Mouse (Mus musculus): Measurements from ENCODE around the gene Dusp28. TPM values are rescaled to one million over a fixed set of nuclear protein-coding genes. Genes with fewer than 3 reads are reported as not detected.

Gene Dusp28
- total and polyA plus RNA-seq, 3 experiments = 3.6 to 4.6 (median 3.6) TPM

DNA sequence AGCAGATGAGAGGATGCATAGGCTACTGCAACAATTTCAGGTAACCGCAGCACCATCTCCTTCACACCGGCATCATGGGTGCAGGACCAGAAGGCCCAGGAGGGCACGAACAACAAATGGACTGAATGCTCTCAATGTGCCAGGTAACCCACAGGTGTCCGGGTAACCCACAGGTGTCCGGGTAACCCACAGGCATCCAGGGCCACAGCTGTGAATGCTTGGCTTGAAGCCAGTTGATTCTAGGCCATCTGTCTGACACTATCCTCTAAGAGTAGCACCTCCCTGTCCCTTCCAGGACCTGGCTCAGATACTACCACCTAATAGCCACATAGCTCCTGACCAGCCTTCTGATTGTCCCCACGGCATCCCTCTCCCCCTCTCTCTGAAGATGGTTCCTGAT lies 24.8 kb upstream of the Dusp28 start:
- Histone ChIP-seq H3K9ac (ENCODE audit: insufficient read depth, low read depth) (no peak overlapping the region), H3K4me3 (replicated peaks in 1 of 3; ENCODE audit: low read depth in 2 of 3, low read length in 2 of 3, poor library complexity in 1 of 3) (no peak overlapping the region), H3K4me2 (ENCODE audit: insufficient read depth, low read depth, poor library complexity, severe bottlenecking) (no peak overlapping the region), H3K27ac (ENCODE audit: insufficient read depth, low read depth) (no peak overlapping the region), H3K79me2 (replicated peaks; ENCODE audit: control insufficient read depth, extremely low read depth, insufficient read depth, poor library complexity, severe bottlenecking) (no peaks in the 10 kb centered on the region), H3K9me3 (replicated peaks; ENCODE audit: low read length) (no peaks in the 10 kb centered on the region), H3K27me3 (replicated peaks) (peaks cover 96% of the 10 kb centered on the region), H3K4me1 (ENCODE audit: control insufficient read depth in 1 of 2, insufficient read depth in 2 of 2) (no peaks in the 10 kb centered on the region; a peak in 1 of 4 replicates), H3K36me3 (replicated peaks in 1 of 2; ENCODE audit: control insufficient read depth in 1 of 2, insufficient read depth in 1 of 2, low read length in 1 of 2) (no peaks in the 10 kb centered on the region)
- DNase-seq (ENCODE audit: extremely low read depth) = no peak
- dilution Hi-C loops (cut with MboI; ENCODE audit: extremely low pct_ligation_motif_present, extremely low pct_unique_long_range_greater_than_20kb, low sequenced_read_pairs) (no loop called here), in situ Hi-C loops (cut with MboI; ENCODE audit: low pct_ligation_motif_present, low pct_unique_long_range_greater_than_20kb, low sequenced_read_pairs) (no loop called here)
- TF ChIP-seq ZC3H11A (IDR thresholded peaks at IDR 0.05; ENCODE audit: low read depth, low read length) (no peak), USF2 (conservative IDR thresholded peaks at IDR 0.05; ENCODE audit: low read depth, low read length) (no peak), SIN3A (IDR thresholded peaks at IDR 0.05; ENCODE audit: low read length) (no peak), BHLHE40 (IDR thresholded peaks at IDR 0.05; ENCODE audit: low read depth, low read length) (no peak), MAZ (IDR thresholded peaks at IDR 0.05; ENCODE audit: low read depth, low read length) (no peak), NRF1 (IDR thresholded peaks at IDR 0.05; ENCODE audit: low read depth, low read length) (no peak)

DNA sequence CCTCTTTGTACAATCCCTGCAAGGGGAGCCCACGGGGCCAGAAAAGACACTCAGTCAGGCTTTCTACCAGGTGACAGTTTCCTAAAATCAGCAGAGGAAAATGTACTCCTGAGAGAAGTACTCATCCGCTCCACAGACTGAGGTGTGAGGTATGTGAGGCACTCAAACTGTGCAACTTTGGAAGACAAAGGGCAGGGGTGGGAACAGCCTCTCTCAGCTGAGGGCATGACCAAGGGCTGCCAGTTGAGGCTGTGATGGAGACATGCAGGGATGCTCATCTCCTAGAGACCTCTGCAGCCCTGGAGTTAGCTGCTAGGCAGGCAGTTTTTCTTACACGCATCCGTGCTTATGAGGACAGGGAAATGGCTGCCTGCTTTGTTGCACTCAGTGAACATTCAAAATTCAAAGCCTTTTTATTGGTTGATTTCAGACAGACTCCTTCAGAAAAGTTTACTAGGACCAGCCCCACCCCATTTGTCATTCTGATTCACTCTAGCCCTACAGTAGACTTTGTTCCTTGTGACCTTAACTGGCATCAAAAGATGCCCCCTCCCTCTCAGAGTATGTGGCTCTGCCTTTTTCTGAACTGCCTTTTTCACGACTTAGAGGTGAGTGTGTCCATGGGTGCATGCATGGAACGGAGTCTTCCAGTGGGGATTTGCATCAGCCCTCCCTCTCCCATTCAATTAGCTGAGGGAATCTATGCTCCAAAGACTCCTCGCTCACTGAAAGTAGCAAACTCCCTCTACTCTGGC lies 17.7 kb upstream of the Dusp28 start:
- no peaks in the 10 kb centered on the region for H3K9me3 ChIP-seq (replicated peaks; ENCODE audit: low read length)
- no peak for DNase-seq (ENCODE audit: extremely low read depth)
- H3K4me3 ChIP-seq (replicated peaks in 1 of 3; ENCODE audit: low read depth in 2 of 3, low read length in 2 of 3, poor library complexity in 1 of 3) = no peak overlapping the region
- H3K79me2 ChIP-seq (replicated peaks; ENCODE audit: control insufficient read depth, extremely low read depth, insufficient read depth, poor library complexity, severe bottlenecking) = no peaks in the 10 kb centered on the region
- TF ChIP-seq RCOR1 (conservative IDR thresholded peaks at IDR 0.05; ENCODE audit: low read depth, low read length) (no peak), MAX (IDR thresholded peaks at IDR 0.05; ENCODE audit: low read length) (no peak), NELFE (IDR thresholded peaks at IDR 0.05; ENCODE audit: low read depth, low read length) (no peak), ZC3H11A (IDR thresholded peaks at IDR 0.05; ENCODE audit: low read depth, low read length) (no peak), JUND (conservative IDR thresholded peaks at IDR 0.05; ENCODE audit: low read depth, low read length) (no peak), CTCF (conservative IDR thresholded peaks at IDR 0.05 in 1 of 2, IDR thresholded peaks at IDR 0.05 in 1 of 2; ENCODE audit: low read depth in 2 of 2, low read length in 2 of 2) (no peak), CHD1 (IDR thresholded peaks at IDR 0.05; ENCODE audit: low read depth, low read length) (no peak)
- no peaks in the 10 kb centered on the region for H3K36me3 ChIP-seq (replicated peaks in 1 of 2; ENCODE audit: control insufficient read depth in 1 of 2, insufficient read depth in 1 of 2, low read length in 1 of 2)
- in situ Hi-C loops (cut with MboI; ENCODE audit: low pct_ligation_motif_present, low pct_unique_long_range_greater_than_20kb, low sequenced_read_pairs) (no loop called here), dilution Hi-C loops (cut with MboI; ENCODE audit: extremely low pct_ligation_motif_present, extremely low pct_unique_long_range_greater_than_20kb, low sequenced_read_pairs) (no loop called here)
- H3K9ac ChIP-seq (ENCODE audit: insufficient read depth, low read depth) = no peak overlapping the region
- H3K27me3 ChIP-seq (replicated peaks) = peaks cover 73% of the 10 kb centered on the region
- H3K27ac ChIP-seq (ENCODE audit: insufficient read depth, low read depth) = no peak overlapping the region
- H3K4me1 ChIP-seq (ENCODE audit: control insufficient read depth in 1 of 2, insufficient read depth in 2 of 2) = no peaks in the 10 kb centered on the region; a peak in 1 of 4 replicates
- no peak overlapping the region for H3K4me2 ChIP-seq (ENCODE audit: insufficient read depth, low read depth, poor library complexity, severe bottlenecking)

DNA sequence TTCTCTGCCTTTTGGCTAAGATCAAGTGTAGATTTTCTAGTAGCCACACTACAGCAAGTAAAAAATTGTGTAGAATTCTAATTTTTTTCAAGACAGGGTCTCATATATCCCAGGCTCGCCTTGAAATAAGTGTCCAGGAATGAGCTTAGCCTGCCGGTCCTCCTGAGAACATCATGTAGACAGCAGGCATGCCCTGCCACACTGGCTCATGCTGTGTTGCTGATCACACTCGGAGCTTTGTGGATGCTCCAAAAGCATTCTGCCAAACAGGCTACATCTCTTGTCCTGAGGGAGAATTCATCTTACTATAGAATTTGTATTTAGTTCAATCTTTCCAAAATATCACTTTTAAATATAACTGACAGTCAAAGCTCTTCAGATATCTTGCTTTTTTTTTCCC lies 14.0 kb upstream of the Dusp28 start:
- Histone ChIP-seq H3K4me1 (ENCODE audit: control insufficient read depth in 1 of 2, insufficient read depth in 2 of 2) (no peaks in the 10 kb centered on the region), H3K27ac (ENCODE audit: insufficient read depth, low read depth) (no peak overlapping the region), H3K36me3 (replicated peaks in 1 of 2; ENCODE audit: control insufficient read depth in 1 of 2, insufficient read depth in 1 of 2, low read length in 1 of 2) (no peaks in the 10 kb centered on the region), H3K79me2 (replicated peaks; ENCODE audit: control insufficient read depth, extremely low read depth, insufficient read depth, poor library complexity, severe bottlenecking) (no peaks in the 10 kb centered on the region), H3K9me3 (replicated peaks; ENCODE audit: low read length) (no peaks in the 10 kb centered on the region), H3K4me2 (ENCODE audit: insufficient read depth, low read depth, poor library complexity, severe bottlenecking) (no peak overlapping the region), H3K27me3 (replicated peaks) (peaks cover 65% of the 10 kb centered on the region), H3K4me3 (replicated peaks in 1 of 3; ENCODE audit: low read depth in 2 of 3, low read length in 2 of 3, poor library complexity in 1 of 3) (no peak overlapping the region), H3K9ac (ENCODE audit: insufficient read depth, low read depth) (no peak overlapping the region)
- in situ Hi-C loops (cut with MboI; ENCODE audit: low pct_ligation_motif_present, low pct_unique_long_range_greater_than_20kb, low sequenced_read_pairs) (no loop called here), dilution Hi-C loops (cut with MboI; ENCODE audit: extremely low pct_ligation_motif_present, extremely low pct_unique_long_range_greater_than_20kb, low sequenced_read_pairs) (no loop called here)
- no peak for DNase-seq (ENCODE audit: extremely low read depth)
- TF ChIP-seq NELFE (IDR thresholded peaks at IDR 0.05; ENCODE audit: low read depth, low read length) = no peak

Data from CH12.LX (cell line).